Mouse (Mus musculus) limb, embryonic 10.5 days (tissue): Measurements from ENCODE around the gene Opcml. TPM values are rescaled to one million over a fixed set of nuclear protein-coding genes. Genes with fewer than 3 reads are reported as not detected.

Source experiments
- DNase-seq: peaks from one replicate; pipeline ENCODE4 v3.0.0-alpha.2; 2017; ENCODE audit warnings: low spot score
- H3K27ac ChIP-seq: fragments of 300-500 bp; sonication (generic); 2 replicates; pipeline ENCODE4 v1.5.1; 2016; ENCODE audit warnings: mild to moderate bottlenecking
- H3K27me3 ChIP-seq: fragments of 300-500 bp; sonication (generic); 2 replicates; pipeline ENCODE4 v1.6.1; 2016; ENCODE audit warnings: low read depth, mild to moderate bottlenecking; ENCODE audit not compliant: poor library complexity, severe bottlenecking
- H3K36me3 ChIP-seq: fragments of 300-500 bp; sonication (generic); 2 replicates; pipeline ENCODE4 v1.6.1; 2016; ENCODE audit warnings: mild to moderate bottlenecking, moderate library complexity
- H3K4me1 ChIP-seq: fragments of 300-500 bp; sonication (generic); 2 replicates; pipeline ENCODE4 v1.6.1; 2016
- H3K4me3 ChIP-seq: fragments of 300-500 bp; sonication (generic); 2 replicates; pipeline ENCODE4 v1.5.1; 2016; ENCODE audit warnings: mild to moderate bottlenecking, moderate library complexity
- H3K9me3 ChIP-seq: fragments of 300-500 bp; sonication (generic); replicated peaks from 2 replicates; pipeline ENCODE4 v1.6.1; 2016; ENCODE audit warnings: mild to moderate bottlenecking
- WGBS: fragments of 180-500 bp; shearing (Covaris S2); methylation state at CpG from one replicate; pipeline ENCODE4 v1.1.7; 2016; 5-methylcytosine and 5-hydroxymethylcytosine counted together
- polyA plus RNA-seq: library from polyadenylated mRNA; unstranded; fragments of >200 nt; fragmentation: Nextera tagmentation; extraction: Ambion mirVana; gene quantifications from 2 replicates; pipeline ENCODE4 v1.2.1, GENCODE M21; 2016

Gene Opcml
- polyA plus RNA-seq, 1 experiment from 2014 or later, result 0.46 TPM

DNA sequence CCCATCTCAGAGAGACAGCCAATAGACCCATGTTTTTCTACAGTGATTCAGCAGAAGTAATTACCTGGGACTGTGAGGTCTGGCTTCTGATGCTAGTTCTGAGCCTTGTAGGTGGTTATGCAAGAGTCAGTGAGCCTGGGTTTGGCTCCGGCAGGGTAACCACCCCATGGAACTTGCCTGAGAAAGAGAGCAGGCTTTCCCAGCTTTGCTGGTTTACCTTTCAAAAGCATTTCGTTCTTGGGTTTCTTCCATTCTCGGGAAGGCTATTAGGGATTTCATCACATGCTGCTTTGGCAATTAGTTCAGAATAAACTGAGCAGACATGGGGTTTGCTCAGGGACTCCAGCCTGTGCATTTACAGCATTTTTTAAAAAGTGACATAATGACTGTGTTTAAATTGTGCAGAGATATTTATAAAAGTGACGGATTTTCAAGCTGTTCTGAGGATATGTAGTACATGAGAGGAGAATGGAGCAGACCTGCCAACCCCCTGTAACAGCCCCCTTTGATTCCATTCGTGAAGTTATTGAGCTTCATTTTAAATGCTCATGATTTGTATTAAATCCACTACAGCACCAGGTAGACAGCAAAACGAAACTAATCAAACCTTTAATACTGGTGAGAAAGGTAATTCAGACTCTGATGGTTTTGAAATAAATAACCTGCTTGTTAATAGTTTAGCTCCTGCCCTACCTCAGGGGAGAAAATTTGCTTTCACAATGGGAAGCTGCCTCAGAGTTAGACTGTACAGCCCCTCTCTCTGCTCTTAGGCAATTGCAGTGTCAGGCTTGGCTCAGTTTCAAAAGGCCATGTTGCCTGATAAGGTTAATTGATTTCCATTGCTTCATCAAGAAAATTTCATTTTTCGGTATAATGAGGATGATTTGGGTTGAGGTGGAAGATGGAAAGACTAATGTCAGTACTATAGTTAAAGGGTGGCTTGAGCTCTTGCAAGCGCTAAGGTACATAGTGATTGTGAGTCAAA lies 196.3 kb downstream of the Opcml start:
- WGBS, result 87% methylated on average over 8 of the region's 8 CpGs
- no peaks in the 10 kb centered on the region for H3K9me3 ChIP-seq
- no peak overlapping the region for H3K4me3 ChIP-seq
- no peak for DNase-seq
- H3K36me3 ChIP-seq, result no peaks in the 10 kb centered on the region
- no peaks in the 10 kb centered on the region for H3K4me1 ChIP-seq
- H3K27me3 ChIP-seq, result no peaks in the 10 kb centered on the region
- no peak overlapping the region for H3K27ac ChIP-seq

DNA sequence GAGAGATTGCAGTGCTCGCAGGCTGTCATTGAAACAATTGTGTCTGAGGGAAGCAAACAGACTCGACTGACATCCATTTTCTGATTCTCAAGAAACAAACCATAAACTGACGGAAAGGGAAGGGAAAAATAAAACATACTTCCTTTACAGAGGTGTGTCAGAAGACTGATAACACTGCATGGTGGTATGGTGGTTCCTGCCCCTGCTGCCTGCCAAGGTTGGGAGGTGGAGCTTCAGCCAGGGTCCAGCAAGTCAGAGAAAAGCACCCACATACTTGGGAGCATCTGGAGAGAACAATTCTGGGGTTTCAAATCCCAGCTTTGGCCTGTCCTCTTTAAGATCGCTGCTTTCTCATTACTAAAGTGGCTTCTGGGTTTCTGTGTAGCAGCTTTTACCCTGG lies 201.0 kb downstream of the Opcml start:
- WGBS, result 84% methylated on average over 4 of the region's 4 CpGs
- no peaks in the 10 kb centered on the region for H3K27me3 ChIP-seq
- H3K4me1 ChIP-seq, result no peaks in the 10 kb centered on the region
- H3K36me3 ChIP-seq, result no peaks in the 10 kb centered on the region
- H3K9me3 ChIP-seq, result no peaks in the 10 kb centered on the region
- DNase-seq, result no peak
- no peak overlapping the region for H3K4me3 ChIP-seq
- H3K27ac ChIP-seq, result no peak overlapping the region

DNA sequence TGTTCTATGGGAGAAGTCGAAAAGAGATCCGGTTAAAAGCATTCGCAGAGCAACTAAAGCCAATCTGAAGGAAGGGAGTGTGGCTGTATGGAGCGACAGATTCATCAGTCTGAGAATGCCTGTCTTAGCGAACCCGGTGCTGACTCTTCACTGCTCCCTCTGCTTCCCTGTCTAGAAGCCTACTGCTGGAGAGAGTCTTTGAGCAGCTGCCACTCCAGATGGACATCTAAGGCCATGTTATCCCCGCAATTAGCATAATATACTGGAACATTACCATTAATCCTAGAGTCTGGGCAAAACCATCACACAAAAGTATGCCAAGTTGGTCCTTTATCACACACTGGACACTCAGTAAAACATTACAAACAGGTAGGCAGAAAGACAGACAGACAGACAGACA lies 206.0 kb downstream of the Opcml start:
- no peaks in the 10 kb centered on the region for H3K36me3 ChIP-seq
- H3K27ac ChIP-seq, result no peak overlapping the region
- WGBS, result 93% methylated on average over 7 of the region's 7 CpGs
- DNase-seq, result no peak
- H3K4me3 ChIP-seq, result no peak overlapping the region
- H3K27me3 ChIP-seq, result no peaks in the 10 kb centered on the region
- peaks cover 8% of the 10 kb centered on the region; the same call in 1 of the 2 replicates for H3K4me1 ChIP-seq
- H3K9me3 ChIP-seq, result no peaks in the 10 kb centered on the region

DNA sequence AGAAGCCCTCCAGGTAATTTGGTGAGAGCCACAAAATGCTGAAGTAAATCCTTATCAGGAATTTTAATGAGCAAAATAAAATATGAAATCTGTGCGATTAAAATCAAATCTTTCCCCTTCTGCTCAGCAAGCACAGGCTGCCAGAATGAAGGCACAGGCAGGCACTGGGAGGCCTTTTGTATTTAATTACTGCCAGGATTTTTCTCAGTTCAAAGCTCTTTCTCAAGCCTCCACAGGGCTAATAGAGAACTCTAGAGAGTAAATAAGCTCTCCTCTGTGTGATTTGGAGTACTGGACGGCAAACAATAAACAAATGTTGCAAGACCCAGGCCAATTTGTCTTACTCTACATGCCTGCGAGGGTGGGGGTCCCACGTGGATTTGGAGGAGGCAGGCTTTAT lies 208.2 kb downstream of the Opcml start:
- Histone ChIP-seq H3K4me1 (peaks cover 8% of the 10 kb centered on the region; the same call in 1 of the 2 replicates), H3K36me3 (no peaks in the 10 kb centered on the region), H3K27me3 (no peaks in the 10 kb centered on the region), H3K4me3 (no peak overlapping the region), H3K9me3 (no peaks in the 10 kb centered on the region), H3K27ac (no peak overlapping the region)
- no peak for DNase-seq
- 50% methylated on average over 4 of the region's 4 CpGs for WGBS

DNA sequence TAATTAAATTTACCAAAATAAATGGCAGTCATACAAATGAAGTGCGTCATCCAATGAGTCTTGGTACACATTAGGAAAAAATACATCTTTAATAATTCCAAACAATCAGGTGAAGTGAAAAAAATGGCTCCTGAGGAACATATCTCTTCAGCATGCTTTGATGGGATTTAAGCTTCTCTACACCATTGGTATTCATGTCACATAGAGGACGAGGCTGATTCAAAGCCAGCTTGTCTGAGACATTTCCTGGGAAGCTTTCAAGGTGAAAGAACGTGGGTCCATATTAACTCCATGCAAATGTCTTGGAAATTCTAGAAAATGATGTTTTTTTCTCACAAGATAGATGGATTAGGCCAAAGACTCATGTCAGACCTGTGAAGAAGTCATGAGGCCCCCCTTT lies 212.6 kb downstream of the Opcml start:
- no peaks in the 10 kb centered on the region for H3K27me3 ChIP-seq
- H3K36me3 ChIP-seq, result no peaks in the 10 kb centered on the region
- H3K4me3 ChIP-seq, result no peak overlapping the region
- H3K4me1 ChIP-seq, result peaks cover 8% of the 10 kb centered on the region; the same call in 1 of the 2 replicates
- 85% methylated on average over 3 of the region's 3 CpGs for WGBS
- DNase-seq, result no peak
- no peaks in the 10 kb centered on the region for H3K9me3 ChIP-seq
- no peak overlapping the region for H3K27ac ChIP-seq

DNA sequence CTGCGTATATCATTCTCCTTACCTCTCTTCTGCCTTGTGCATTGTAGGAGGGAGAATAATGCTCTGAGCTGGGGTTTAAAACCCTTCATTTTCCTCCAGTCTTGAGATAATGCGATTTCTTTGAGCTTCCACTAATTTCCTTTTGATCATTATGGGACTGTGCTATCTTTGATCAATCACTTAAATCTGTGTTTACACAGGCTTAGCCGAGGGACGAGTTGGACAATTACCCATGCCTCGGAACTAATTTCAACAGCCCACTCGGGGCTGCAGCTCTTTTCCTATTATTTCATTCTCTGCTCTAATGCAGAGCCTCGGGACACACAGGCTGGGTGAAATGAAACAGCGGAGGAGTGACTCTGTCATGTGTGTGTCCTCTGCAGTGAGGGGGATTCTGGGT lies 220.9 kb downstream of the Opcml start:
- no peak for DNase-seq
- 64% methylated on average over 8 of the region's 8 CpGs for WGBS
- Histone ChIP-seq H3K9me3 (no peaks in the 10 kb centered on the region), H3K4me1 (no peaks in the 10 kb centered on the region), H3K27me3 (no peaks in the 10 kb centered on the region), H3K4me3 (no peak overlapping the region), H3K27ac (no peak overlapping the region), H3K36me3 (no peaks in the 10 kb centered on the region)

DNA sequence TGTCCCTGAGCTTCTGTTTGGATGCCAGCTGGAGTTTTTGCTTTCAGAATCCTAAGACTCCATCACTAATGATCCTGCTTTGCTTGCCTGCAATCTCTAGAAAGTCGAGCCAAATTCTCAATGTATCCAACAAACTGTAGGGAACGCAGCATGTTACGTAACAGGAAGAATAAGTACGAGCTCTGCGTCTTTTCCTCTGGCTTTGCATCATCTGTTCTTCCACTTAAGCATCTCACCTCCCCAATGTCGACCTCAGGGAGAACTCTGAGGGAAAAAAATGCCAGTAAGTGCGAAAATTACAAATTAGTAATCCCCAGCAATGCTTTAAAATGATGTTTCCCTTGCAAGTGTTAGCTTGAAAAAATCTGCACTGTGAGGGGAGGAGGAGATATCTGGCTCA lies 222.1 kb downstream of the Opcml start:
- Histone ChIP-seq H3K4me1 (no peaks in the 10 kb centered on the region), H3K27me3 (no peaks in the 10 kb centered on the region), H3K27ac (no peak overlapping the region), H3K4me3 (no peak overlapping the region), H3K36me3 (no peaks in the 10 kb centered on the region), H3K9me3 (no peaks in the 10 kb centered on the region)
- DNase-seq, result no peak
- 79% methylated on average over 7 of the region's 7 CpGs for WGBS

DNA sequence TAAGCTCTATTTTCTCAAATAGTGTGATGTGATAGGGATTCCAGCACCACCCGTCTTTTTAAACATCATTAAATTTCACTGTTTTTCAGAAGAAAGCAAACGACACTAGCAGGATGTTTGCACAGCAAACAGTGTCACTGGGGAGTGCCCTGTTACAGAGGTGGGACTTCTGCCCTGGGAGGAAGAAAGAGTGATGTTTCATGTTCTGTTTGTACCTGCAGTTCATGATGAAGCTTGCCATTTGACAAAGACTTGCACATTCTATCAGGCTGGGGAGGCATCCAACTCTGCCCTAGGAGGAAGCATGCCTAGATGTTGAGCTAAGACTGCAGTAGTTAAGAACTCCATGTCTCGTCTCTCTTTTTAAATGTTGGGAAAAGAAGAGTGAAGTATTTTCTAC lies 222.6 kb downstream of the Opcml start:
- Histone ChIP-seq H3K27ac (no peak overlapping the region), H3K27me3 (no peaks in the 10 kb centered on the region), H3K4me3 (no peak overlapping the region), H3K4me1 (no peaks in the 10 kb centered on the region), H3K36me3 (no peaks in the 10 kb centered on the region), H3K9me3 (no peaks in the 10 kb centered on the region)
- DNase-seq, result no peak
- WGBS, result 68% methylated on average over 3 of the region's 3 CpGs

DNA sequence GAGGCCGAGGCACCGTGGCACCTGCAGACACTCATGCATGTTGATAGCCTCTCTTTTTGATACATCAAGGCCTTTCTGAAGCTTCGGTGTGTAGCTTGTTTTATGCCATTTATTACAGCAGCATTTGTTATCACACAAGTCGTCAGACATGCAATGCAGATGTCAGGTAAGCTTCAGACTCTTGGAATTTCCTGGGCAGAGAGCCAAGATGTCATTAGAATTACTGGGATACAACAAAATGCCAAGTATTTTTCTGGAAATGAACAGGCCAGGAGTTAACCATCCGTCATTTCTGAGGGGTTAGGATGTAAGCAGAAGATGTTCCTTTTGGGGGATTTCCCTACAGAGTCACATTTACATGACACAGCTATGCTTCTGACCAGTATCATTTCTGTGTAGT lies 237.6 kb downstream of the Opcml start:
- no peaks in the 10 kb centered on the region for H3K27me3 ChIP-seq
- WGBS, result 86% methylated on average over 5 of the region's 5 CpGs
- H3K4me3 ChIP-seq, result no peak overlapping the region
- H3K4me1 ChIP-seq, result no peaks in the 10 kb centered on the region
- H3K27ac ChIP-seq, result no peak overlapping the region
- DNase-seq, result no peak
- no peaks in the 10 kb centered on the region for H3K36me3 ChIP-seq
- no peaks in the 10 kb centered on the region for H3K9me3 ChIP-seq

DNA sequence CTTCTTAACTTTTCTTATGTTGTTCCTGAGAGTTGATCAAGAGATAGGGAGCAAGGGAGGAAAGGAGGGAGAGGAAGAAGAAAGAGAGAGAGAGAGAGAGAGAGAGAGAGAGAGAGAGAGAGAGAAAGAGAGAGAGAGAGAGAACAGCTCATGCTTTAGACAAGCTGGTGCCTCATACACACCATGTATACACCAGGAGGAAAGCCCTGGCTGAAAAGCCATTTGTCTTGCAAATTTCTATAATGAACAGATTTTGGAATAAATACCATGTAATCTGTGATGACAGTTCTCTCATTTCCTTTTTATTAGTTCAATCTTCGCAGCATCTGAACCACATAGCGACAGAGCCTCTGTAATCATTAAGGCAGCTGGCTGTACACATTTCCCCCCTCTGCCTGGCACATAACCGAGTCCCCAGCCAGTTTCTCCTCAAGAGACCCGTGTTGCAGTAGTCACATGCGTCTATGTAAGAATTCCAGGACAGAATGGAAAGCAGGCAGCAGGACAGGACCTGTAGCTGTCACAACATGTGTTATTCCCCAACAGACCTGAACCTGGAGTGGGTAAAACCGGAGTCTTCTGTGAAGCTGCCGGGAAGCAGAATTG lies 238.3 kb downstream of the Opcml start:
- 81% methylated on average over 7 of the region's 7 CpGs for WGBS
- Histone ChIP-seq H3K36me3 (no peaks in the 10 kb centered on the region), H3K27me3 (no peaks in the 10 kb centered on the region)

DNA sequence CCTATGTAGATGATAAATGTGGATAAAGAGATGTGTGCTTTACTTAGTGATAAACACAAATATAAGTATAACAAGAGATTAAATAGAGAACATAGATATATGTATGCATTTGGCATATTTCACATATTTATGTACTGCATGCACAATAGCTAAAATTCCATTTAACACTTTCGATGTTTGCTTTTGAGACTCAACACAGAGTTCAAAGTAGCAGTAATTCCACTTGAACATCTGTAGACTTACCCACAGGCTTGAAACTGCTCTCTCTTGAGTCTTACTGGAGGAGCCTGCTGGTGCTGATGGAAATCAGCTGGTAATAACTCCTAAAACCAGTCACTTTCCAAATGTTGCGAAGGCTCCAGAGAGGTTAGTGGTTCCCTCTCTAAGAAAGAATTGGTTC lies 258.6 kb downstream of the Opcml start:
- H3K27ac ChIP-seq, result no peak overlapping the region
- no peak for DNase-seq
- no peak overlapping the region for H3K4me3 ChIP-seq
- no peaks in the 10 kb centered on the region for H3K36me3 ChIP-seq
- H3K9me3 ChIP-seq, result no peaks in the 10 kb centered on the region
- WGBS, result 96% methylated on average over 2 of the region's 2 CpGs
- H3K4me1 ChIP-seq, result no peaks in the 10 kb centered on the region
- no peaks in the 10 kb centered on the region for H3K27me3 ChIP-seq

More for the DNA sequence above, 238.3 kb downstream of the Opcml start:
- Histone ChIP-seq H3K4me1 (no peaks in the 10 kb centered on the region), H3K4me3 (no peak overlapping the region), H3K27ac (no peak overlapping the region), H3K9me3 (no peaks in the 10 kb centered on the region)
- DNase-seq, result no peak

DNA sequence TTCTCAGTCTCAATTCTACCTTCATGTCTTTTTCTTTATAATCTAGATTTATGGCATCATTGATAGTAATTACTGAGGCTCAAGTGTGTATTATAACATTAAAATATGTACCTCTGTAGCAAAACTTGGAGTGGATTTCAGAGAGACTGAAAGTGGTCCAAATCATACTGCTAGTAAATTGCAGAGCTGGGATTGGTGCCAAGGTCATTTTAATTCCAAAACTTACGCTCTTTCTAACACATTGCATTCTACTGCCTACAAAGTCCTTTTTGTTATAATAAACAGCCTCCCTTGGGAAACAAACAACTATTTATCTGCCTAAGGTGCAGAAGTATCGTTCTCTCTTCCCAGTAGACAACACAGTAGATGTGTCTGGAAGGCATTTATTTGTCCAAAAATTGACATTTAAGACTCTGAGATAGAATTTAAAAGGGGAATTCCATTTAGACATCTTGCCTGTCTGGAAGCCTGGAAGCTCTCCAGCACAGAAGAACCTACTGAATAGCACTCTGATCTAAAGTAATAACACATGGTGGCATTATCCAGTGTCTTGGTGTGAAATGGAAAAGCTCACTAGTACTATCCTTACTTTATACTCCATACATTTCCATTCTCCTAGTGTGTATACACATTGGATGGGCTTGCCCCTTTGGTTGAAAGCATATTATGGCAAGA lies 266.7 kb downstream of the Opcml start:
- no peak overlapping the region for H3K27ac ChIP-seq
- no peak for DNase-seq
- no peaks in the 10 kb centered on the region for H3K27me3 ChIP-seq
- H3K4me1 ChIP-seq, result no peaks in the 10 kb centered on the region
- 80% methylated on average over 2 of the region's 2 CpGs for WGBS
- no peak overlapping the region for H3K4me3 ChIP-seq
- no peaks in the 10 kb centered on the region for H3K36me3 ChIP-seq
- no peaks in the 10 kb centered on the region for H3K9me3 ChIP-seq

DNA sequence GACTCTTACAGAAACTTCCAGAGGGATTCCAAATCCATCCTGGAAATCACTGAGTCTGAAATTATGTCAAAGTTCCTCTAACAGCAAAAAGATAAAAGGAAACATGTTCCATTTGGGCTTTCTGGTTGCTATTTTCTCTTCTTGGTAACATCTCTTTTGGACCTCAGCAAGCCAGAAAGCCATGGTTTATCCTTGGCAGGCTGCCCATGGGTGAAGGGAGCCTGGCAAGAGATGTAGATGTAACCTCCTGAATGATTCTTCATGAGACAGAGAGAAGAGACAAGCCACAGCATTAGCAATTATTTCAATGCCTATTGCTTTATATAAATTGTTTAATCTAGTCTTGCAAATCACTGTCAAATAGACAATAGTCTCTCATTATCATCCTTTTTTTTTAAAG lies 274.6 kb downstream of the Opcml start:
- Histone ChIP-seq H3K9me3 (no peaks in the 10 kb centered on the region), H3K36me3 (no peaks in the 10 kb centered on the region), H3K4me1 (no peaks in the 10 kb centered on the region), H3K4me3 (no peak overlapping the region), H3K27ac (no peak overlapping the region), H3K27me3 (peaks cover 5% of the 10 kb centered on the region; the same call in 1 of the 2 replicates)
- DNase-seq, result no peak
